Mouse (Mus musculus): ENCODE measurements around the gene Tmem116.
A peak's percentile ranks its signal among the peaks of the same experiment; 100 is the strongest.

Tmem116 gene

GRCm38 (mm10) chr5:121537588-121537987 is 85.9 kb downstream of the Tmem116 start:
- DNase-seq (ENCODE audit: low spot score in 2 of 2): no peak

GRCm38 (mm10) chr5:121540066-121540465 is 88.4 kb downstream of the Tmem116 start:
- no peak for DNase-seq (ENCODE audit: low spot score in 2 of 2)

- no peak for DNase-seq (ENCODE audit: low spot score in 2 of 2)
Observed at GRCm38 (mm10) chr5:121541235-121541634, 89.5 kb downstream of the Tmem116 start.

- DNase-seq (ENCODE audit: low spot score in 2 of 2): no peak
Observed at GRCm38 (mm10) chr5:121543370-121543769, 91.7 kb downstream of the Tmem116 start.

- peak; percentile 34 to 47 for DNase-seq (ENCODE audit: low spot score in 2 of 2)
Observed at GRCm38 (mm10) chr5:121544910-121545792, 93.5 kb downstream of the Tmem116 start, which contains the start of the genes Adam1a and Gm42878. TSS of gene Adam1a (minus strand) at chr5:121545482. TSS of gene Gm42878 (minus strand) at chr5:121545482.

- DNase-seq (ENCODE audit: low spot score in 2 of 2): peak; percentile 95 to 97
Observed at GRCm38 (mm10) chr5:121545793-121546529, 94.3 kb downstream of the Tmem116 start, which contains the start of gene Mapkapk5. TSS of gene Mapkapk5 (minus strand) at chr5:121545905.

- DNase-seq (ENCODE audit: low spot score in 2 of 2): peak; percentile 32 to 41
Observed at GRCm38 (mm10) chr5:121546530-121546895, 94.8 kb downstream of the Tmem116 start.

GRCm38 (mm10) chr5:121547084-121547483 is 95.4 kb downstream of the Tmem116 start:
- no peak for DNase-seq (ENCODE audit: low spot score in 2 of 2)

GRCm38 (mm10) chr5:121549196-121549595 is 97.5 kb downstream of the Tmem116 start:
- DNase-seq (ENCODE audit: low spot score in 2 of 2): no peak

GRCm38 (mm10) chr5:121562436-121562835 is 110.7 kb downstream of the Tmem116 start:
- no peak for DNase-seq (ENCODE audit: low spot score in 2 of 2)

- peak; percentile 83 to 92 for DNase-seq (ENCODE audit: low spot score in 2 of 2)
Observed at GRCm38 (mm10) chr5:121564468-121564895, 112.8 kb downstream of the Tmem116 start.

- no peak for DNase-seq (ENCODE audit: low spot score in 2 of 2)
Observed at GRCm38 (mm10) chr5:121566035-121566681, 114.5 kb downstream of the Tmem116 start.

GRCm38 (mm10) chr5:121569881-121570420 is 118.3 kb downstream of the Tmem116 start:
- DNase-seq (ENCODE audit: low spot score in 2 of 2): no peak

GRCm38 (mm10) chr5:121570787-121571186 is 119.1 kb downstream of the Tmem116 start:
- no peak for DNase-seq (ENCODE audit: low spot score in 2 of 2)
